8 mouse cellular contexts compared by ENCODE assay signal in genomic region chr10:77258704-77259621, GRCm38 (mm10). TPM values are rescaled to one million over a fixed set of nuclear protein-coding genes. Genes with fewer than 3 reads are reported as not detected.
A peak's percentile ranks its signal among the peaks of the same experiment; 100 is the strongest.
DNase-seq lines count a peak whose midpoint lies in the region; ATAC-seq lines count a peak whose summit lies in the region.

Pofut2 (plus strand) TSS chr10:77259218.

- peak; percentile 99 for ATAC-seq in forebrain, embryonic 14.5 days
- peak; percentile 99 for ATAC-seq in neural tube, embryonic 15.5 days (ENCODE audit: low FRiP score)

- WGBS in forebrain, embryonic 14.5 days: under 1% methylated on average over 72 of the region's 81 CpGs
- WGBS in neural tube, embryonic 15.5 days: under 1% methylated on average over 80 of the region's 81 CpGs

- H3K27me3 ChIP-seq in forebrain, embryonic 14.5 days (replicated peaks; ENCODE audit: control insufficient read depth, insufficient read depth, low read length): no peaks in the 10 kb centered on the region
- no peaks in the 10 kb centered on the region for H3K27me3 ChIP-seq in neural tube, embryonic 15.5 days (replicated peaks)

- H3K4me1 ChIP-seq in forebrain, embryonic 14.5 days (ENCODE audit: control insufficient read depth, insufficient read depth, low read length): peaks cover 12% of the 10 kb centered on the region
- H3K4me1 ChIP-seq in neural tube, embryonic 15.5 days: peaks cover 27% of the 10 kb centered on the region

- intact Hi-C loops in heart, postnatal 14 days (cut with DNase I): no loop called here

- H3K36me3 ChIP-seq in forebrain, embryonic 14.5 days (ENCODE audit: control insufficient read depth, insufficient read depth, low read length): peaks cover 27% of the 10 kb centered on the region
- peaks cover 28% of the 10 kb centered on the region for H3K36me3 ChIP-seq in neural tube, embryonic 15.5 days

- no peaks in the 10 kb centered on the region for H3K9me3 ChIP-seq in forebrain, embryonic 14.5 days (replicated peaks; ENCODE audit: control insufficient read depth, low read length)
- no peaks in the 10 kb centered on the region for H3K9me3 ChIP-seq in neural tube, embryonic 15.5 days (replicated peaks)

- H3K27ac ChIP-seq in forebrain, embryonic 14.5 days (ENCODE audit: low read depth, low read length): peak within 1 kb of the TSS; percentile 75
- H3K27ac ChIP-seq in neural tube, embryonic 15.5 days (replicated peaks): peak within 1 kb of the TSS; percentile 92

- peak within 1 kb of the TSS; percentile 88 for H3K4me3 ChIP-seq in forebrain, embryonic 14.5 days (ENCODE audit: low read depth, low read length)
- H3K4me3 ChIP-seq in neural tube, embryonic 15.5 days (replicated peaks): peak within 1 kb of the TSS; percentile 95

- H3K4me2 ChIP-seq in forebrain, embryonic 14.5 days (ENCODE audit: low read length): peak within 1 kb of the TSS; percentile 84
- H3K4me2 ChIP-seq in neural tube, embryonic 15.5 days: peak within 1 kb of the TSS; percentile 92

- DNase-seq in ES-CJ7 (ENCODE audit: low read depth, low spot score): peak; percentile 99
- DNase-seq in cerebellum, adult 11 months: peak; percentile 95
- peak; percentile 99 for DNase-seq in forebrain, embryonic 14.5 days (ENCODE audit: low spot score)
- peak; percentile 96 for DNase-seq in heart, postnatal 14 days
- DNase-seq in layer of hippocampus, adult 11-12 months (ENCODE audit: low spot score): peak; percentile 96
- peak; percentile 93 to 95 for DNase-seq in lung, adult 18-20 months
- DNase-seq in testis, postnatal 14 days (ENCODE audit: low spot score): peak; percentile 96

- peak within 1 kb of the TSS; percentile 90 for H3K9ac ChIP-seq in forebrain, embryonic 14.5 days (ENCODE audit: low read length)
- peak within 1 kb of the TSS; percentile 93 for H3K9ac ChIP-seq in neural tube, embryonic 15.5 days (replicated peaks)

RNA-seq across cellular contexts. Expression of gene Pofut2, which starts in this region (rescaled TPM):
- 44.1 and 55.2 TPM in 2 replicates for polyA plus RNA-seq in forebrain, embryonic 14.5 days (2014; fragmentation: Nextera tagmentation; extraction: Ambion mirVana)
- total RNA-seq in heart, postnatal 14 days (2021): 10 to 100 TPM; 45.8 to 48.2 TPM
- 57.5 and 63.9 TPM in 2 replicates for polyA plus RNA-seq in neural tube, embryonic 15.5 days (2015; fragmentation: Nextera tagmentation; extraction: Ambion mirVana)

Comparison
In these comparisons a context has a peak if more than half of its experiments do, and no peak if none do; other contexts are left out.
1. Peak in every context shown above with its lines: DNase-seq, ATAC-seq, H3K4me3 ChIP-seq and H3K27ac ChIP-seq.